Mouse (Mus musculus) liver, postnatal 0 days (tissue): Measurements from ENCODE around the gene Cacnb4.

Source experiments
- CTCF ChIP-seq: sonication (generic); IDR thresholded peaks from 2 replicates; pipeline ENCODE4 v1.5.1; 2016; ENCODE audit warnings: antibody characterized with exemption, low read depth
- EP300 ChIP-seq: IDR thresholded peaks from 2 replicates; pipeline ENCODE4 v1.6.1; 2016; ENCODE audit warnings: antibody characterized with exemption, low read depth, mild to moderate bottlenecking

DNA sequence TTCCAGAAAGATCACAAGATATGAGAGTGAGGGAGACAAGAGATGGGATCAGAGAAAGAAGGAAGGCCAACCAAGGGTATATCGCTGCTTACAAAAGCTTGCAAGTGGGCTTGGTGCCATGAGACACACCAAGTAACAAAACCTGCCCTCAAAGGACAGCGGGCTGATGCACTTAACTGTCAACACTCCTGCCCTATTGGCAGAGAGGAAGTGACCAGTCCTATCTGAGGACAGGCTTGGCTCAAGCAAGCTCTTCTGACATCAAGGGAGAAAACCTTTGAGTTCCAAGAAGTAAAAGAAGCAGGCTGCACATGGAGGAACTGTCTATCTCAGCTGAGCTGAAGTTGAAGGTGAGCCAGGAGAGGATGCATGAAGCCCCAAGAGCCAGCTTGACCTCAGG, 100.1 kb downstream of the Cacnb4 start:
- TF ChIP-seq CTCF = no peak
- TF ChIP-seq EP300 = no peak
